Mouse (Mus musculus) CD4-positive helper T cell, adult 2 months (primary cell): ENCODE measurements at regions not wholly inside any gene's neighbourhood (a gene's known extent, or its start where the extent isn't known, plus 50 kb on each side); places are given as distances from the start of the nearest gene placed in this dataset.

ENCODE experiments used
- DNase-seq: peaks from one replicate; pipeline ENCODE4 v3.0.0-alpha.2; 2012; ENCODE audit warnings: low read depth, missing footprints, low spot score

- DNase-seq, result no peak
These were observed 96.3 kb upstream of the Gm6657 start for GRCm38 (mm10) chr12:78097692-78098091.

- DNase-seq, result no peak
These were observed 95.3 kb upstream of the Gm6657 start for GRCm38 (mm10) chr12:78098765-78099194.

- no peak for DNase-seq
These were observed 94.3 kb upstream of the Gm6657 start for GRCm38 (mm10) chr12:78099761-78100160.

GRCm38 (mm10) chr12:78100756-78101155 is 93.3 kb upstream of the Gm6657 start:
- DNase-seq, result no peak

GRCm38 (mm10) chr12:78109931-78110330 is 84.1 kb upstream of the Gm6657 start:
- DNase-seq, result no peak

GRCm38 (mm10) chr12:78118131-78118530 is 75.9 kb upstream of the Gm6657 start:
- DNase-seq, result no peak

GRCm38 (mm10) chr12:78119246-78119645 is 74.8 kb upstream of the Gm6657 start:
- no peak for DNase-seq

- DNase-seq, result no peak
These were observed 74.2 kb upstream of the Gm6657 start for GRCm38 (mm10) chr12:78119855-78120254.

- no peak for DNase-seq
These were observed 64.8 kb upstream of the Gm6657 start for GRCm38 (mm10) chr12:78129130-78129845.

- DNase-seq, result no peak
These were observed 61.8 kb upstream of the Gm6657 start for GRCm38 (mm10) chr12:78132016-78132797.

- DNase-seq, result no peak
These were observed 60.7 kb upstream of the Gm6657 start for GRCm38 (mm10) chr12:78133341-78133740.

GRCm38 (mm10) chr12:78133984-78134383 is 60.1 kb upstream of the Gm6657 start:
- DNase-seq, result no peak

- DNase-seq, result no peak
These were observed 56.8 kb upstream of the Gm6657 start for GRCm38 (mm10) chr12:78137196-78137595.

- no peak for DNase-seq
These were observed 55.6 kb upstream of the Gm6657 start for GRCm38 (mm10) chr12:78138467-78138866.
